Mouse (Mus musculus) liver, embryonic 14.5 days (tissue): ENCODE results near the gene Sec22c.

Experiments
- CTCF ChIP-seq: IDR thresholded peaks from 2 replicates; pipeline ENCODE4 v1.5.1; 2016; ENCODE audit warnings: antibody characterized with exemption, low read depth, control low read depth
- EP300 ChIP-seq: IDR thresholded peaks from 2 replicates; pipeline ENCODE4 v1.6.1; 2016; ENCODE audit warnings: antibody characterized with exemption, low read depth

GRCm38 (mm10) chr9:121690734-121691133 lies 14.6 kb downstream of the Sec22c start:
- TF ChIP-seq CTCF (no peak), EP300 (no peak)
